Mouse (Mus musculus) embryonic facial prominence, embryonic 12.5 days (tissue): ENCODE results near the gene Gm42715. TPM values are rescaled to one million over a fixed set of nuclear protein-coding genes. Genes with fewer than 3 reads are reported as not detected.
A peak's percentile ranks its signal among the peaks of the same experiment; 100 is the strongest.

Experiments used
- ATAC-seq: fragments of 200-750 bp; cut with Nextera tagmentation; 2 replicates; pipeline ENCODE4 v1.8.0; 2017; ENCODE audit not compliant: insufficient number of reproducible peaks, insufficient read depth, low FRiP score, low TSS enrichment
- H3K27ac ChIP-seq: fragments of 300-500 bp; sonication (generic); 2 replicates; pipeline ENCODE4 v1.5.1; 2016; ENCODE audit warnings: mild to moderate bottlenecking
- H3K27me3 ChIP-seq: fragments of 300-500 bp; sonication (generic); 2 replicates; pipeline ENCODE4 v1.6.1; 2016; ENCODE audit warnings: mild to moderate bottlenecking, moderate library complexity
- H3K36me3 ChIP-seq: fragments of 300-500 bp; sonication (generic); 2 replicates; pipeline ENCODE4 v1.6.1; 2016; ENCODE audit warnings: mild to moderate bottlenecking
- H3K4me1 ChIP-seq: fragments of 300-500 bp; sonication (generic); 2 replicates; pipeline ENCODE4 v1.6.1; 2016
- H3K4me2 ChIP-seq: fragments of 300-500 bp; sonication (generic); replicated peaks from 2 replicates; pipeline ENCODE4 v1.6.1; 2016; ENCODE audit warnings: mild to moderate bottlenecking, moderate library complexity
- H3K4me3 ChIP-seq: fragments of 300-500 bp; sonication (generic); 2 replicates; pipeline ENCODE4 v1.5.1; 2016; ENCODE audit warnings: mild to moderate bottlenecking
- H3K9ac ChIP-seq: fragments of 300-500 bp; sonication (generic); 2 replicates; pipeline ENCODE4 v1.6.1; 2016; ENCODE audit warnings: mild to moderate bottlenecking, moderate library complexity
- H3K9me3 ChIP-seq: fragments of 300-500 bp; sonication (generic); 2 replicates; pipeline ENCODE4 v1.6.1; 2016; ENCODE audit warnings: mild to moderate bottlenecking, moderate library complexity
- WGBS: fragments of 180-500 bp; shearing (Covaris S2); methylation state at CpG from one replicate; pipeline ENCODE4 v1.1.7; 2016; 5-methylcytosine and 5-hydroxymethylcytosine counted together
- polyA plus RNA-seq: library from polyadenylated mRNA; unstranded; fragments of >200 nt; fragmentation: Nextera tagmentation; extraction: Ambion mirVana; gene quantifications from 2 replicates; pipeline ENCODE4 v1.2.1, GENCODE M21; 2016

The Gm42715 gene
- polyA plus RNA-seq, 1 experiment from 2014 or later: 16.9 TPM

GRCm38 (mm10) chr7:127588901-127589300 is 69.5 kb downstream of the Gm42715 start:
- Histone ChIP-seq H3K9me3 (no peaks in the 10 kb centered on the region), H3K36me3 (peaks cover 53% of the 10 kb centered on the region), H3K4me1 (peaks cover 15% of the 10 kb centered on the region), H3K27ac (0 out of 2 replicates have a peak overlapping the region, but pooled peaks have one; percentile 52), H3K4me2 (peak overlapping the region; percentile 77), H3K4me3 (peak overlapping the region; percentile 91), H3K27me3 (no peaks in the 10 kb centered on the region), H3K9ac (peak overlapping the region; percentile 86)
- WGBS: 5% methylated on average over 29 of the region's 29 CpGs
- ATAC-seq: no peak

- H3K27me3 ChIP-seq: no peaks in the 10 kb centered on the region
- peak overlapping the region; percentile 91 for H3K4me3 ChIP-seq
- H3K36me3 ChIP-seq: peaks cover 55% of the 10 kb centered on the region
- no peak overlapping the region for H3K27ac ChIP-seq
- peak overlapping the region; percentile 86 for H3K9ac ChIP-seq
- WGBS: 88% methylated on average over 9 of the region's 9 CpGs
- peak overlapping the region; percentile 77 for H3K4me2 ChIP-seq
- H3K9me3 ChIP-seq: no peaks in the 10 kb centered on the region
- ATAC-seq: no peak
- peaks cover 15% of the 10 kb centered on the region for H3K4me1 ChIP-seq
Measured at GRCm38 (mm10) chr7:127589637-127590036, 70.3 kb downstream of the Gm42715 start.

GRCm38 (mm10) chr7:127591108-127591507 is 71.7 kb downstream of the Gm42715 start:
- H3K27me3 ChIP-seq: no peaks in the 10 kb centered on the region
- ATAC-seq: no peak
- peaks cover 15% of the 10 kb centered on the region for H3K4me1 ChIP-seq
- no peak overlapping the region for H3K9ac ChIP-seq
- no peak overlapping the region for H3K27ac ChIP-seq
- H3K4me3 ChIP-seq: no peak overlapping the region
- no peaks in the 10 kb centered on the region for H3K9me3 ChIP-seq
- H3K4me2 ChIP-seq: no peak overlapping the region
- WGBS: 95% methylated on average over 10 of the region's 10 CpGs
- H3K36me3 ChIP-seq: peaks cover 64% of the 10 kb centered on the region

GRCm38 (mm10) chr7:127592575-127592974 is 73.2 kb downstream of the Gm42715 start:
- H3K27ac ChIP-seq: no peak overlapping the region
- H3K9me3 ChIP-seq: no peaks in the 10 kb centered on the region
- H3K4me3 ChIP-seq: no peak overlapping the region
- peaks cover 79% of the 10 kb centered on the region for H3K36me3 ChIP-seq
- no peak for ATAC-seq
- peaks cover 8% of the 10 kb centered on the region for H3K4me1 ChIP-seq
- 90% methylated on average over 14 of the region's 14 CpGs for WGBS
- H3K9ac ChIP-seq: no peak overlapping the region
- no peaks in the 10 kb centered on the region for H3K27me3 ChIP-seq
- H3K4me2 ChIP-seq: no peak overlapping the region

GRCm38 (mm10) chr7:127596747-127597146 is 77.4 kb downstream of the Gm42715 start:
- Histone ChIP-seq H3K36me3 (peaks cover 96% of the 10 kb centered on the region), H3K27ac (no peak overlapping the region), H3K4me2 (no peak overlapping the region), H3K4me3 (no peak overlapping the region), H3K9ac (no peak overlapping the region), H3K27me3 (no peaks in the 10 kb centered on the region), H3K9me3 (no peaks in the 10 kb centered on the region), H3K4me1 (no peaks in the 10 kb centered on the region)
- no peak for ATAC-seq
- WGBS: 94% methylated on average over 17 of the region's 17 CpGs

- Histone ChIP-seq H3K9ac (no peak overlapping the region), H3K4me1 (no peaks in the 10 kb centered on the region), H3K9me3 (no peaks in the 10 kb centered on the region), H3K27me3 (no peaks in the 10 kb centered on the region), H3K36me3 (peaks cover 90% of the 10 kb centered on the region), H3K4me2 (no peak overlapping the region), H3K27ac (no peak overlapping the region), H3K4me3 (no peak overlapping the region)
- 93% methylated on average over 7 of the region's 7 CpGs for WGBS
- ATAC-seq: no peak
Measured at GRCm38 (mm10) chr7:127600612-127601011, 81.2 kb downstream of the Gm42715 start.

GRCm38 (mm10) chr7:127601735-127602134 is 82.4 kb downstream of the Gm42715 start:
- no peak overlapping the region for H3K4me3 ChIP-seq
- ATAC-seq: no peak
- no peak overlapping the region for H3K27ac ChIP-seq
- no peak overlapping the region for H3K4me2 ChIP-seq
- no peaks in the 10 kb centered on the region for H3K27me3 ChIP-seq
- WGBS: 85% methylated on average over 4 of the region's 4 CpGs
- H3K4me1 ChIP-seq: no peaks in the 10 kb centered on the region
- no peak overlapping the region for H3K9ac ChIP-seq
- H3K36me3 ChIP-seq: peaks cover 88% of the 10 kb centered on the region
- no peaks in the 10 kb centered on the region for H3K9me3 ChIP-seq

GRCm38 (mm10) chr7:127602903-127603302 is 83.5 kb downstream of the Gm42715 start:
- Histone ChIP-seq H3K4me1 (no peaks in the 10 kb centered on the region), H3K9ac (no peak overlapping the region), H3K4me2 (no peak overlapping the region), H3K27me3 (no peaks in the 10 kb centered on the region), H3K27ac (no peak overlapping the region), H3K4me3 (no peak overlapping the region), H3K36me3 (peaks cover 83% of the 10 kb centered on the region), H3K9me3 (no peaks in the 10 kb centered on the region)
- WGBS: 78% methylated on average over 2 of the region's 2 CpGs
- no peak for ATAC-seq

DNA sequence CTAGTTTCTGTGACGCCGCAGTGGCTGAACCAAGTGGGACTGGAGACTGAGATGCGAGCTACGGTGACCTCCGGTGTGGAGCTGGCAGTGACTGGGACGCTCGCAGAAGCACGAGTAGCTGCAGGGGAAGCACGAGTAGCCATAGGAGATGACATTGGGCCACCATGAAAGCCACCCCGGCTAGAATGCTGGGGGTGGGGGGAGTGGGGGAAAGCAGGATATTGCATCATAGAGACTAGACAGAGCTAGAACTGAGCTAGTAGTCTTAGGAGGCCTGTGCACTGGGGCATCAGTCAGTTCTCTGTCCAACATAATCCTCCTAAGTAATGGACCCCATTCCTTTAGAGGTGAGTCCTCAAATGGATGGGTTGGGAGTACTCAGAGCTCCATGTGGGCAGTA is 84.9 kb downstream of the Gm42715 start:
- WGBS: 87% methylated on average over 10 of the region's 10 CpGs

DNA sequence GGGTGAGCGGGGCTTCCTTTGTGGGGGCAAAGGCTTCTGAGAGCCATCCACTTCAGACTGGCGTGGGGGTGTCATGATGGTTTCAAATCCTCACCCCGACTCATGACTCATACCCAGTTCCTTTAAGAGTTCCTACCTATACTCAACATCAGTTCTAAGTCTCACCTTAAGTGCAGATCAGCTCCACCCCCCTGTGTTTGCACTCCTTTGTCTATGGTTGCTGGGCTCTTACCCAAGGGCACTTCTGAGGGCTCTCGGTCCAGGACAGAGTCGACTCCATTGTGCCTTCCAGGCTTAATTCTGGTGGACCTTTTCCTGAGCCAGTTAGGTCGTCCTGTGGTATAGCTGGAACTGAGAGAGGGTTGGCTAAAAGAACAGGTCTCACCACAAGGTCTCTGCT is 87.8 kb downstream of the Gm42715 start:
- Histone ChIP-seq H3K4me2 (no peak overlapping the region), H3K9me3 (peaks cover 5% of the 10 kb centered on the region; the same call in 1 of the 2 replicates), H3K27me3 (no peaks in the 10 kb centered on the region), H3K9ac (no peak overlapping the region), H3K4me3 (no peak overlapping the region), H3K4me1 (no peaks in the 10 kb centered on the region), H3K27ac (no peak overlapping the region), H3K36me3 (peaks cover 87% of the 10 kb centered on the region)
- ATAC-seq: no peak
- WGBS: 82% methylated on average over 6 of the region's 6 CpGs

More for the DNA sequence above, 84.9 kb downstream of the Gm42715 start:
- no peak for ATAC-seq
- H3K36me3 ChIP-seq: peaks cover 85% of the 10 kb centered on the region
- H3K4me1 ChIP-seq: no peaks in the 10 kb centered on the region
- H3K4me3 ChIP-seq: no peak overlapping the region
- no peaks in the 10 kb centered on the region for H3K27me3 ChIP-seq
- H3K9me3 ChIP-seq: no peaks in the 10 kb centered on the region
- no peak overlapping the region for H3K9ac ChIP-seq
- no peak overlapping the region for H3K4me2 ChIP-seq
- no peak overlapping the region for H3K27ac ChIP-seq

GRCm38 (mm10) chr7:127611011-127611410 is 91.6 kb downstream of the Gm42715 start:
- no peak overlapping the region for H3K4me2 ChIP-seq
- H3K27ac ChIP-seq: no peak overlapping the region
- ATAC-seq: no peak
- peaks cover 13% of the 10 kb centered on the region for H3K4me1 ChIP-seq
- 96% methylated on average over 29 of the region's 29 CpGs for WGBS
- no peaks in the 10 kb centered on the region for H3K27me3 ChIP-seq
- peaks cover 5% of the 10 kb centered on the region; the same call in 1 of the 2 replicates for H3K9me3 ChIP-seq
- H3K36me3 ChIP-seq: peaks cover 68% of the 10 kb centered on the region
- H3K9ac ChIP-seq: no peak overlapping the region
- 0 out of 2 replicates have a peak overlapping the region, but pooled peaks have one; percentile 4 for H3K4me3 ChIP-seq

- Histone ChIP-seq H3K36me3 (peaks cover 62% of the 10 kb centered on the region), H3K27ac (no peak overlapping the region), H3K9ac (no peak overlapping the region), H3K4me3 (0 out of 2 replicates have a peak overlapping the region, but pooled peaks have one; percentile 4), H3K4me1 (peaks cover 13% of the 10 kb centered on the region), H3K4me2 (no peak overlapping the region), H3K27me3 (no peaks in the 10 kb centered on the region), H3K9me3 (peaks cover 5% of the 10 kb centered on the region; the same call in 1 of the 2 replicates)
- ATAC-seq: no peak
- WGBS: 96% methylated on average over 26 of the region's 26 CpGs
Measured at GRCm38 (mm10) chr7:127611561-127611960, 92.2 kb downstream of the Gm42715 start.
